Mouse (Mus musculus): ENCODE measurements at regions not wholly inside any gene's neighbourhood (a gene's known extent, or its start where the extent isn't known, plus 50 kb on each side); places are given as distances from the start of the nearest gene placed in this dataset.

- TF ChIP-seq EP300 (IDR thresholded peaks at IDR 0.05; ENCODE audit: low read depth), result no peak
- no peak for TF ChIP-seq CTCF (IDR thresholded peaks at IDR 0.05; ENCODE audit: low read depth)
Measured at GRCm38 (mm10) chr3:104279505-104279904, 59.3 kb upstream of the Magi3 start.

Measured in heart, postnatal 0 days (tissue).